In genomic region chr12:117844917-117845316, GRCm38 (mm10) we compare ENCODE assay signal across 10 mouse cellular contexts. TPM values are rescaled to one million over a fixed set of nuclear protein-coding genes. Genes with fewer than 3 reads are reported as not detected.
DNase-seq lines count a peak whose midpoint lies in the region; ATAC-seq and TF ChIP-seq lines count a peak whose summit lies in the region.
"Had no signal": no experiment of that assay in that cellular context is flagged by ENCODE, and none has a peak within 500 bp of the region (broad histone marks: within the 10 kb centered on the region; RNA-seq: fewer than 3 reads in every experiment).

No protein-coding gene starts in this region.

- 0 out of 2 replicates have a peak overlapping the region, but pooled peaks have one; percentile 50 for H3K27ac ChIP-seq in hindbrain, embryonic 10.5 days
- H3K27ac ChIP-seq in hindbrain, embryonic 14.5 days: no peak overlapping the region
- H3K27ac ChIP-seq in MEL (ENCODE audit: control insufficient read depth, low read depth, low read length): no peak overlapping the region
- no peak overlapping the region for H3K27ac ChIP-seq in hindbrain, postnatal 0 days
- H3K27ac ChIP-seq in midbrain, embryonic 14.5 days (replicated peaks; ENCODE audit: low read depth, low read length): no peak overlapping the region

- H3K36me3 ChIP-seq in hindbrain, embryonic 10.5 days: no peaks in the 10 kb centered on the region
- H3K36me3 ChIP-seq in hindbrain, embryonic 14.5 days (replicated peaks; ENCODE audit: control insufficient read depth, insufficient read depth): no peaks in the 10 kb centered on the region
- peaks cover 0 to 16% of the 10 kb centered on the region in 2 experiments; a peak in 3 of 4 replicates for H3K36me3 ChIP-seq in MEL (ENCODE audit: control insufficient read depth in 1 of 2, insufficient read depth in 2 of 2, low read length in 2 of 2)
- H3K36me3 ChIP-seq in hindbrain, postnatal 0 days (ENCODE audit: insufficient read depth, low read length): no peaks in the 10 kb centered on the region
- H3K36me3 ChIP-seq in midbrain, embryonic 14.5 days (ENCODE audit: control insufficient read depth, insufficient read depth, low read length): no peaks in the 10 kb centered on the region

- H3K4me1 ChIP-seq in hindbrain, embryonic 10.5 days (replicated peaks): peaks cover 32% of the 10 kb centered on the region
- H3K4me1 ChIP-seq in hindbrain, embryonic 14.5 days (replicated peaks; ENCODE audit: control insufficient read depth, insufficient read depth, low read length): no peaks in the 10 kb centered on the region
- peaks cover 6 to 19% of the 10 kb centered on the region in 2 experiments; a peak in 2 of 4 replicates for H3K4me1 ChIP-seq in MEL (ENCODE audit: control insufficient read depth in 1 of 2, insufficient read depth in 2 of 2, low read length in 2 of 2)
- H3K4me1 ChIP-seq in hindbrain, postnatal 0 days (ENCODE audit: insufficient read depth, low read length): no peaks in the 10 kb centered on the region
- 0 out of 2 replicates have a peak, but pooled peaks cover 5% of the 10 kb centered on the region for H3K4me1 ChIP-seq in midbrain, embryonic 14.5 days (ENCODE audit: control insufficient read depth, insufficient read depth, low read length)

- TF ChIP-seq POLR2A in MEL (IDR thresholded peaks at IDR 0.05; ENCODE audit: control insufficient read depth in 1 of 2, insufficient read depth in 1 of 2, low read depth in 1 of 2, low read length in 2 of 2, poor library complexity in 1 of 2): no peak

- H3K27me3 ChIP-seq in hindbrain, embryonic 10.5 days (ENCODE audit: insufficient read depth, poor library complexity, severe bottlenecking): peaks cover 10% of the 10 kb centered on the region
- H3K27me3 ChIP-seq in hindbrain, embryonic 14.5 days (ENCODE audit: control insufficient read depth, insufficient read depth, low read length): peaks cover 9% of the 10 kb centered on the region
- no peaks in the 10 kb centered on the region for H3K27me3 ChIP-seq in MEL (ENCODE audit: control insufficient read depth in 1 of 2, insufficient read depth in 2 of 2, low read length in 2 of 2)
- H3K27me3 ChIP-seq in hindbrain, postnatal 0 days (ENCODE audit: insufficient read depth, low read length): no peaks in the 10 kb centered on the region; the same call in 1 of the 2 replicates
- H3K27me3 ChIP-seq in midbrain, embryonic 14.5 days (ENCODE audit: control insufficient read depth, insufficient read depth, low read length): no peaks in the 10 kb centered on the region

- no peak overlapping the region for H3K4me2 ChIP-seq in hindbrain, embryonic 14.5 days (replicated peaks)
- peak overlapping the region; percentile 96 for H3K4me2 ChIP-seq in hindbrain, postnatal 0 days (ENCODE audit: low read depth, low read length)
- peak overlapping the region; percentile 98; the same call in 1 of the 2 replicates for H3K4me2 ChIP-seq in midbrain, embryonic 14.5 days (ENCODE audit: low read length)

- no peak for ATAC-seq in hindbrain, embryonic 14.5 days (ENCODE audit: low FRiP score)
- ATAC-seq in hindbrain, postnatal 0 days: no peak
- ATAC-seq in midbrain, embryonic 14.5 days (ENCODE audit: low FRiP score, low TSS enrichment): no peak

- TF ChIP-seq RAD21 in MEL (IDR thresholded peaks at IDR 0.05; ENCODE audit: low read depth, low read length): no peak

- no peak overlapping the region for H3K9ac ChIP-seq in hindbrain, embryonic 14.5 days
- H3K9ac ChIP-seq in MEL (ENCODE audit: control insufficient read depth, low read depth, low read length, poor library complexity, severe bottlenecking): peak overlapping the region; percentile 88
- no peak overlapping the region for H3K9ac ChIP-seq in hindbrain, postnatal 0 days (replicated peaks; ENCODE audit: low read length)
- H3K9ac ChIP-seq in midbrain, embryonic 14.5 days (replicated peaks; ENCODE audit: low read length): no peak overlapping the region

- TF ChIP-seq CTCF in MEL (IDR thresholded peaks at IDR 0.05 in 2 of 3, conservative IDR thresholded peaks at IDR 0.05 in 1 of 3; ENCODE audit: control insufficient read depth in 1 of 3, insufficient read depth in 1 of 3, low read depth in 2 of 3, low read length in 3 of 3, poor library complexity in 1 of 3, severe bottlenecking in 1 of 3): no peak
- no peak for TF ChIP-seq CTCF in hindbrain, postnatal 0 days (IDR thresholded peaks at IDR 0.05; ENCODE audit: low read depth)

- no peaks in the 10 kb centered on the region for H3K9me3 ChIP-seq in hindbrain, embryonic 10.5 days
- H3K9me3 ChIP-seq in hindbrain, embryonic 14.5 days (ENCODE audit: control insufficient read depth, low read length): no peaks in the 10 kb centered on the region
- no peaks in the 10 kb centered on the region for H3K9me3 ChIP-seq in MEL (replicated peaks; ENCODE audit: insufficient read depth, low read length)
- H3K9me3 ChIP-seq in hindbrain, postnatal 0 days (ENCODE audit: low read length): no peaks in the 10 kb centered on the region
- no peaks in the 10 kb centered on the region for H3K9me3 ChIP-seq in midbrain, embryonic 14.5 days (ENCODE audit: control insufficient read depth, low read length)

- WGBS in hindbrain, embryonic 10.5 days: 30% methylated on average over 2 of the region's 2 CpGs
- 26% methylated on average over 2 of the region's 2 CpGs for WGBS in hindbrain, embryonic 14.5 days
- 48% methylated on average over 2 of the region's 2 CpGs for WGBS in hindbrain, postnatal 0 days
- WGBS in midbrain, embryonic 14.5 days: 25% methylated on average over 2 of the region's 2 CpGs

- TF ChIP-seq EP300 in MEL (IDR thresholded peaks at IDR 0.05; ENCODE audit: low read depth in 1 of 2, low read length in 2 of 2): no peak

- H3K4me3 ChIP-seq in hindbrain, embryonic 10.5 days: peak overlapping the region; percentile 68
- no peak overlapping the region for H3K4me3 ChIP-seq in hindbrain, embryonic 14.5 days (replicated peaks; ENCODE audit: low read length)
- H3K4me3 ChIP-seq in MEL (ENCODE audit: control insufficient read depth in 1 of 2, insufficient read depth in 1 of 2, low read depth in 2 of 2, low read length in 2 of 2): peak overlapping the region; percentile 71 to 82
- H3K4me3 ChIP-seq in hindbrain, postnatal 0 days (ENCODE audit: low read length): no peak overlapping the region
- no peak overlapping the region for H3K4me3 ChIP-seq in midbrain, embryonic 14.5 days (replicated peaks; ENCODE audit: low read depth, low read length)

- peaks cover 45% of the 10 kb centered on the region for H3K79me2 ChIP-seq in MEL (ENCODE audit: control insufficient read depth, insufficient read depth, low read length, poor library complexity)

- DNase-seq in hindbrain, embryonic 10.5 days (ENCODE audit: low spot score): no peak
- no peak for DNase-seq in hindbrain, embryonic 14.5 days (ENCODE audit: low spot score)
- peak; percentile 41 for DNase-seq in MEL (ENCODE audit: low read depth, low spot score)
- DNase-seq in hindbrain, postnatal 0 days (ENCODE audit: low spot score): no peak
- no peak for DNase-seq in midbrain, embryonic 14.5 days
- DNase-seq in adrenal gland, adult 8-10 months: no peak
- no peak for DNase-seq in Muller cell, postnatal 12 days (ENCODE audit: inconsistent ontology term)
- DNase-seq in spleen, adult 12 weeks (ENCODE audit: low spot score): no peak
- DNase-seq: cerebellum, adult 11 months; right cerebral cortex, postnatal 14 days had no signal

TF ChIP-seq in MEL, 35 proteins besides CTCF, POLR2A, EP300 and RAD21:
- no peak for TF ChIP-seq SMC3 (IDR thresholded peaks at IDR 0.05; ENCODE audit: low read depth, low read length)
- peak; percentile 81; the same call in 1 of the 2 replicates for TF ChIP-seq MXI1 (IDR thresholded peaks at IDR 0.05; ENCODE audit: low read depth, low read length)
- TF ChIP-seq SIN3A (IDR thresholded peaks at IDR 0.05; ENCODE audit: low read length): peak; percentile 88
- TF ChIP-seq CHD1 (IDR thresholded peaks at IDR 0.05; ENCODE audit: low read depth, low read length): 0 out of 2 replicates have a peak, but pooled peaks have one; percentile 45
- TF ChIP-seq MAX (IDR thresholded peaks at IDR 0.05; ENCODE audit: low read length): peak; percentile 78
- TF ChIP-seq GATA1 (IDR thresholded peaks at IDR 0.05; ENCODE audit: low read depth, low read length): no peak
- no peak for TF ChIP-seq ZNF384 (IDR thresholded peaks at IDR 0.05; ENCODE audit: low read depth, low read length)
- TF ChIP-seq POLR2AphosphoS2 (IDR thresholded peaks at IDR 0.05; ENCODE audit: low read length): 0 out of 2 replicates have a peak, but pooled peaks have one; percentile 43
- 0 out of 2 replicates have a peak, but pooled peaks have one; percentile 10 for TF ChIP-seq MAFK (IDR thresholded peaks at IDR 0.05; ENCODE audit: borderline replicate concordance, low read depth, low read length)

RNA-seq across cellular contexts. Expression of gene Cdca7l, which starts 40.8 kb away (rescaled TPM):
- polyA plus RNA-seq in hindbrain, embryonic 10.5 days (2016; fragmentation: Nextera tagmentation; extraction: Ambion mirVana): 32.3 and 48.3 TPM in 2 replicates
- polyA plus RNA-seq in hindbrain, embryonic 14.5 days (2014; fragmentation: Nextera tagmentation; extraction: Ambion mirVana): 4.9 and 5.8 TPM in 2 replicates
- 86.5 and 93.3 TPM in 2 replicates for total RNA-seq in MEL (2012; rRNA removed)
- 1,000 to 10,000 TPM in 1 of 2 experiments, 10 to 100 TPM in 1; 99.6 to 1,920 TPM for polyA plus RNA-seq in MEL (2012; ENCODE audit: insufficient read depth in 1 of 2, insufficient read length in 2 of 2, low read depth in 1 of 2, low replicate concordance in 2 of 2, missing spikeins in 1 of 2)
- total RNA-seq in hindbrain, postnatal 0 days (2014; rRNA removed): 4.4 and 4.6 TPM in 2 replicates
- polyA plus RNA-seq in hindbrain, postnatal 0 days (2015; fragmentation: Nextera tagmentation; extraction: Ambion mirVana): 5.5 and 5.9 TPM in 2 replicates
- 3.3 and 7.9 TPM in 2 replicates for polyA plus RNA-seq in midbrain, embryonic 14.5 days (2014; fragmentation: Nextera tagmentation; extraction: Ambion mirVana)
- total RNA-seq in adrenal gland, adult 8-10 months (2022): 1 to 10 TPM; 1.2 to 2.5 (median 1.4) TPM

Comparison
In these comparisons a context has a peak if more than half of its experiments do, and no peak if none do; other contexts are left out.
1. H3K4me3 ChIP-seq: peak in hindbrain, embryonic 10.5 days (single experiment) and MEL (2 of 2); none in hindbrain, embryonic 14.5 days (single experiment), hindbrain, postnatal 0 days (single experiment) and midbrain, embryonic 14.5 days (single experiment).